Comparison of ENCODE assay signal across 15 mouse cellular contexts in the genomic region with DNA sequence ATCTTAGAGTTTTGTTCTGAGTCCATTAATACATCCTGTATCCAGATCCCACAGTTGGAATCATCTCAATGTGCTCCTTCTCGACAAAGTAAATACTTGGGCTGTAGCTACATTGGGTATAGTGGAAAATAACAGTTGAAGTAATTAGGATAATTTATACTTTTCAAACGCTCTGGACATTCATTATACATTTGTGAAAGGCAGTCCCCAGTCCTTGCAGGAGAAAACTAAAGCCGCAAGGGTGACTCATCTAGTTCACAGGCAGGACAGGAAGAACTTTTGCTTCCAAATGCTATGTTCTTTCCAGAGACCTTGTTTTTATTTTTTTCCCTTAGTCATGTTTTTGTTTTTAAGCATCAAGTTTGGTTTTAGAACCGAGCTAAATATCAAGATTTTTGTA.
"Had no signal": no experiment of that assay in that cellular context is flagged by ENCODE, and none has a peak within 500 bp of the region (broad histone marks: within the 10 kb centered on the region; RNA-seq: fewer than 3 reads in every experiment).

No protein-coding gene starts in this region.

- H3K4me2 ChIP-seq: limb, embryonic 12.5 days; liver, embryonic 13.5 days; midbrain, embryonic 12.5 days; neural tube, embryonic 13.5 days had no signal

- H3K9ac ChIP-seq: limb, embryonic 12.5 days; liver, embryonic 13.5 days; liver, postnatal 0 days; midbrain, embryonic 12.5 days; neural tube, embryonic 13.5 days had no signal

- H3K9me3 ChIP-seq: limb, embryonic 12.5 days; liver, embryonic 13.5 days; midbrain, embryonic 12.5 days; neural tube, embryonic 13.5 days had no signal

- H3K27me3 ChIP-seq: limb, embryonic 12.5 days; liver, embryonic 13.5 days; midbrain, embryonic 12.5 days; neural tube, embryonic 13.5 days had no signal

- H3K36me3 ChIP-seq: limb, embryonic 12.5 days; liver, embryonic 13.5 days; midbrain, embryonic 12.5 days; neural tube, embryonic 13.5 days had no signal

- DNase-seq: kidney, postnatal 36 days; layer of hippocampus, adult 9-11 months; layer of hippocampus, postnatal 36 days; liver; liver, embryonic 13.5 days; liver, postnatal 0 days; retina, postnatal 1 day; right cerebral cortex, postnatal 4 days; spleen, adult 18-20 months; thymus, adult 18-20 months; thymus, postnatal 14 days had no signal

- H3K27ac ChIP-seq: limb, embryonic 12.5 days; liver, embryonic 13.5 days; midbrain, embryonic 12.5 days; neural tube, embryonic 13.5 days had no signal

- H3K4me1 ChIP-seq: limb, embryonic 12.5 days; liver, embryonic 13.5 days; midbrain, embryonic 12.5 days; neural tube, embryonic 13.5 days had no signal

- H3K4me3 ChIP-seq: limb, embryonic 12.5 days; liver, embryonic 13.5 days; midbrain, embryonic 12.5 days; neural tube, embryonic 13.5 days had no signal

- ATAC-seq: liver, postnatal 0 days; midbrain, embryonic 16.5 days had no signal
